Mouse (Mus musculus): Measurements from ENCODE around the gene Mylpf. TPM values are rescaled to one million over a fixed set of nuclear protein-coding genes. Genes with fewer than 3 reads are reported as not detected.
A peak's percentile ranks its signal among the peaks of the same experiment; 100 is the strongest.

The Mylpf gene
- polyA plus RNA-seq, 2 experiments, result 609 to 1,104 TPM

DNA sequence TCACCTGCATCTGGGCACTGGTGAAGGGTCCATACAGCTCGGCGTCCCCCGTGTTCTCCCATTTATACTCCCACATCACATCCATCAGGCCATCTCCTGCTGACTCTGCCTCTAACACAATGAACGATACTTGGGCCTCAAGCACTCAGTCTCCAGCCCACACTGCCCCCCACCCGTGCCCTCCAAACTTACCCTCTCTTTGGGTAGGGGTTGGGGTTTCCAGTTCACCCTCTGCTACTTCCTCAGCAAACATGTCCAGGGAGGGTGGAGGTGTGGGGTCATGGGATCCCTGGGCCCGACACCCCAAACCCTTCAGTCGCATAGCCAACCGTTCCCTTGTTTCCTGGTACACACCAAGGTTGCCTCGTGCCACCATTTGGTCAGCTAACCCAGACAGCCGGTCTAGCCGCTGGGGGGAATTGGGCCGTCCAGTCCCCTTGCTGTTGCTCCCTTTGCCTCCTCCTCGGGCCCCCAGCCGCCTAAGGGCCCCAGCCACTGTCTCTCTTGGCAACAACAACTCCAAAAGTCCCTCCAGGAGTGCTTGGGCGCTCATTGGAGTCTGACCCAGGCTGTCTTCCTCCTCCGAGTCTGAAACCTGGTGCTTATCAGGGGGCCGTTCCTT lies 14.6 kb upstream of the Mylpf start:
- H3K4me1 ChIP-seq (ENCODE audit: control insufficient read depth, insufficient read depth, low read length), result peaks cover 14% of the 10 kb centered on the region; the same call in 1 of the 2 replicates
- no peaks in the 10 kb centered on the region for H3K9me3 ChIP-seq (ENCODE audit: control insufficient read depth, low read length)
- peak overlapping the region; percentile 65; the same call in 1 of the 2 replicates for H3K9ac ChIP-seq (ENCODE audit: low read depth, low read length, severe bottlenecking)
- TF ChIP-seq POLR2A (IDR thresholded peaks at IDR 0.05; ENCODE audit: borderline replicate concordance, extremely low read depth, insufficient read depth, insufficient read length), result no peak
- H3K36me3 ChIP-seq (ENCODE audit: control insufficient read depth, insufficient read depth, low read length), result peaks cover 62% of the 10 kb centered on the region
- H3K4me2 ChIP-seq (replicated peaks; ENCODE audit: low read depth, low read length, severe bottlenecking), result peak overlapping the region; percentile 61; the same call in 1 of the 2 replicates
- ATAC-seq (ENCODE audit: low FRiP score, low read depth) (no peak), DNase-seq (ENCODE audit: low spot score) (no peak)
- H3K27ac ChIP-seq (replicated peaks; ENCODE audit: low read depth, low read length), result no peak overlapping the region
- no peaks in the 10 kb centered on the region for H3K27me3 ChIP-seq (ENCODE audit: control insufficient read depth, insufficient read depth, low read length)
- 0 out of 2 replicates have a peak overlapping the region, but pooled peaks have one; percentile 59 for H3K4me3 ChIP-seq (replicated peaks; ENCODE audit: low read length)
- 93% methylated on average over 17 of the region's 17 CpGs for WGBS

DNA sequence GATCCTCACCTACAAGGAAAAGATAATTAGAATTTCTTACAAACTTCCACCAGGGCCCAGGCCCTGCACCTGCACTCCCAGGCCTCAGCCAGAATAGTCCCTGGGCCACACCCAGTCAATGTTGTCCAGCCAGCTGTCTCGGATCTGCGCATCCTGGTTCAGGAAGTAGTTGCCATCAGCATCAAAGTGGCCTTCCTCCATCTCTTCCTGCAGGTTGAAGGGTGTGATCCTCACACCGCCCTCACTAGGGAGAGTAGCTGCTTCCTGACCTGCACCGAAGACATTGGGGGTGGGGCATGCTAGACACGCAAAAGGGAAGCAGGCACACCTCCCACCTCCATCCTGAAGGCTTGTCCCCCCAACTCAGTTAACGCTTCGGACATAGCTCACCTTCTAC lies 14.1 kb upstream of the Mylpf start:
- Histone ChIP-seq H3K27me3 (ENCODE audit: control insufficient read depth, insufficient read depth, low read length) (no peaks in the 10 kb centered on the region), H3K4me3 (replicated peaks; ENCODE audit: low read length) (peak overlapping the region; percentile 59), H3K9me3 (ENCODE audit: control insufficient read depth, low read length) (no peaks in the 10 kb centered on the region), H3K9ac (ENCODE audit: low read depth, low read length, severe bottlenecking) (peak overlapping the region; percentile 65), H3K4me1 (ENCODE audit: control insufficient read depth, insufficient read depth, low read length) (peaks cover 14% of the 10 kb centered on the region; the same call in 1 of the 2 replicates), H3K27ac (replicated peaks; ENCODE audit: low read depth, low read length) (no peak overlapping the region), H3K4me2 (replicated peaks; ENCODE audit: low read depth, low read length, severe bottlenecking) (peak overlapping the region; percentile 61), H3K36me3 (ENCODE audit: control insufficient read depth, insufficient read depth, low read length) (peaks cover 67% of the 10 kb centered on the region)
- no peak for ATAC-seq (ENCODE audit: low FRiP score, low read depth)
- 75% methylated on average over 7 of the region's 7 CpGs for WGBS
- TF ChIP-seq POLR2A (IDR thresholded peaks at IDR 0.05; ENCODE audit: borderline replicate concordance, extremely low read depth, insufficient read depth, insufficient read length), result no peak
- no peak for DNase-seq (ENCODE audit: low spot score)

GRCm38 (mm10) chr7:127195544-127196295 lies 13.0 kb upstream of the Mylpf start, which contains the start of gene Cd2bp2:
Gene Cd2bp2 (minus strand): TSS chr7:127196050.
- peaks cover 78% of the 10 kb centered on the region for H3K36me3 ChIP-seq (ENCODE audit: control insufficient read depth, insufficient read depth, low read length)
- DNase-seq (ENCODE audit: low spot score) (peak; percentile 99), ATAC-seq (ENCODE audit: low FRiP score, low read depth) (peak; percentile 96)
- TF ChIP-seq POLR2A (IDR thresholded peaks at IDR 0.05; ENCODE audit: borderline replicate concordance, extremely low read depth, insufficient read depth, insufficient read length), result 0 out of 2 replicates have a peak, but pooled peaks have one; percentile 62
- no peaks in the 10 kb centered on the region for H3K9me3 ChIP-seq (ENCODE audit: control insufficient read depth, low read length)
- no peaks in the 10 kb centered on the region for H3K27me3 ChIP-seq (ENCODE audit: control insufficient read depth, insufficient read depth, low read length)
- under 1% methylated on average over 44 of the region's 51 CpGs for WGBS
- peak within 1 kb of the TSS; percentile 67 for H3K9ac ChIP-seq (ENCODE audit: low read depth, low read length, severe bottlenecking)
- H3K4me3 ChIP-seq (replicated peaks; ENCODE audit: low read length), result peak within 1 kb of the TSS; percentile 59
- H3K4me2 ChIP-seq (replicated peaks; ENCODE audit: low read depth, low read length, severe bottlenecking), result peak within 1 kb of the TSS; percentile 74
- peak within 1 kb of the TSS; percentile 85 for H3K27ac ChIP-seq (replicated peaks; ENCODE audit: low read depth, low read length)
- peaks cover 14% of the 10 kb centered on the region; the same call in 1 of the 2 replicates for H3K4me1 ChIP-seq (ENCODE audit: control insufficient read depth, insufficient read depth, low read length)

DNA sequence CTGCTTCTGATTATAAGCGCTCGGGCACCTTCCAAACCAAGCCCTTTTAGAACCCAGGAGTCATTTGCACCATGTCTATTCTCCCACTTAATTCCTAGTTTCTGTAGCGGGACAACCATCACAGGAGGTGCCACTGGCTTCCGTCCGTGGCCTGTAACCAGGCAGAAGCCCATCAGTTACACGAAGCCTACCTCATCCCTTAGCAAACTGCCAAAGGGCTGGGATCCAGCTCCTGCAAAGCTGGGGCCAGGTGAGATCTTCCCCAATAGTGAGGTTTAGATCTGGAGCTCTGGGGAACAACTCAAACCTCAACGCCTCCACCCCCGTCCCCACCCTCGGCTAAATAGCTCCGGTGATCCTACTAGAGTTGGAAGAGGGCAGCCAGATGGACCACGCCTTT lies 12.2 kb upstream of the Mylpf start:
- no peak for ATAC-seq (ENCODE audit: low FRiP score, low read depth)
- DNase-seq (ENCODE audit: low spot score), result no peak
- Histone ChIP-seq H3K36me3 (ENCODE audit: control insufficient read depth, insufficient read depth, low read length) (peaks cover 81% of the 10 kb centered on the region), H3K27ac (replicated peaks; ENCODE audit: low read depth, low read length) (peak overlapping the region; percentile 85), H3K9me3 (ENCODE audit: control insufficient read depth, low read length) (no peaks in the 10 kb centered on the region), H3K4me3 (replicated peaks; ENCODE audit: low read length) (peak overlapping the region; percentile 59), H3K4me2 (replicated peaks; ENCODE audit: low read depth, low read length, severe bottlenecking) (peak overlapping the region; percentile 74), H3K4me1 (ENCODE audit: control insufficient read depth, insufficient read depth, low read length) (peaks cover 14% of the 10 kb centered on the region; the same call in 1 of the 2 replicates), H3K27me3 (ENCODE audit: control insufficient read depth, insufficient read depth, low read length) (no peaks in the 10 kb centered on the region), H3K9ac (ENCODE audit: low read depth, low read length, severe bottlenecking) (peak overlapping the region; percentile 67)
- 55% methylated on average over 11 of the region's 11 CpGs for WGBS
- TF ChIP-seq POLR2A (IDR thresholded peaks at IDR 0.05; ENCODE audit: borderline replicate concordance, extremely low read depth, insufficient read depth, insufficient read length), result no peak

DNA sequence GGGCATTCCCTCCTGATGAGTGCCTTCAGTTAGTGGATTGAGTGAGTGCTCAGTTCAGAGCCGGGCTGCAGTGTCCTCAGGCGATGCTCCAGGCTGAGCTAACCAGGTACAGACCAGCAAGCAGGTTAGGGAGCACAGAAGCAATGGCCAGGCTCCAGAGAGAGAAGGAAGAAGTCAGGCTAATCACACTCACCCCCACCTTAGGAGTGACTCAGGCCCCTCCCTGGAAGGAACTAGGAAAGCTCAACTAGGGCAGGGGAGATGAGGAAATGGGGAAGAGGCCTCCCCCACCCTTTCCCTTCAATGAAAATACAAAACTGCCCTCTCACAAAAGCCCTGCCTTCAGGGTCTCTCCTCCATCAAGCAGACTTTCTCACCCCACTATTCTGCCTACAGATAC lies 2.1 kb upstream of the Mylpf start:
- Histone ChIP-seq H3K4me2 (replicated peaks; ENCODE audit: low read depth, low read length, severe bottlenecking) (peak overlapping the region; percentile 65), H3K4me1 (ENCODE audit: control insufficient read depth, insufficient read depth, low read length) (peaks cover 21% of the 10 kb centered on the region), H3K36me3 (ENCODE audit: control insufficient read depth, insufficient read depth, low read length) (peaks cover 25% of the 10 kb centered on the region), H3K27me3 (ENCODE audit: control insufficient read depth, insufficient read depth, low read length) (no peaks in the 10 kb centered on the region), H3K4me3 (replicated peaks; ENCODE audit: low read length) (peak overlapping the region; percentile 94), H3K27ac (replicated peaks; ENCODE audit: low read depth, low read length) (no peak overlapping the region), H3K9me3 (ENCODE audit: control insufficient read depth, low read length) (no peaks in the 10 kb centered on the region), H3K9ac (ENCODE audit: low read depth, low read length, severe bottlenecking) (peak overlapping the region; percentile 89)
- no peak for DNase-seq (ENCODE audit: low spot score)
- 49% methylated on average over 2 of the region's 2 CpGs for WGBS
- ATAC-seq (ENCODE audit: low FRiP score, low read depth), result no peak
- no peak for TF ChIP-seq POLR2A (IDR thresholded peaks at IDR 0.05; ENCODE audit: borderline replicate concordance, extremely low read depth, insufficient read depth, insufficient read length)

Measured in limb, embryonic 14.5 days (tissue).